ENCODE assay signal across 9 mouse cellular contexts in genomic region chr4:45965737-45966447, GRCm38 (mm10). TPM values are rescaled to one million over a fixed set of nuclear protein-coding genes. Genes with fewer than 3 reads are reported as not detected.
DNase-seq lines count a peak whose midpoint lies in the region; ATAC-seq and TF ChIP-seq lines count a peak whose summit lies in the region.
"Had no signal": no experiment of that assay in that cellular context is flagged by ENCODE, and none has a peak within 500 bp of the region (broad histone marks: within the 10 kb centered on the region; RNA-seq: fewer than 3 reads in every experiment).

No protein-coding gene starts in this region.

- peaks cover 0 to 20% of the 10 kb centered on the region in 2 experiments for H3K4me1 ChIP-seq in MEL (ENCODE audit: control insufficient read depth in 1 of 2, insufficient read depth in 2 of 2, low read length in 2 of 2)
- peaks cover 35% of the 10 kb centered on the region for H3K4me1 ChIP-seq in intestine, embryonic 16.5 days (ENCODE audit: control insufficient read depth, insufficient read depth, low read length)
- peaks cover 27% of the 10 kb centered on the region for H3K4me1 ChIP-seq in liver, embryonic 15.5 days (replicated peaks)
- 0 out of 2 replicates have a peak, but pooled peaks cover 8% of the 10 kb centered on the region for H3K4me1 ChIP-seq in hindbrain, embryonic 14.5 days (replicated peaks; ENCODE audit: control insufficient read depth, insufficient read depth, low read length)

- H3K27ac ChIP-seq in MEL (ENCODE audit: control insufficient read depth, low read depth, low read length): peak overlapping the region; percentile 34
- peak overlapping the region; percentile 79 for H3K27ac ChIP-seq in intestine, embryonic 16.5 days (ENCODE audit: low read length)
- peak overlapping the region; percentile 51; the same call in 1 of the 2 replicates for H3K27ac ChIP-seq in liver, embryonic 15.5 days (replicated peaks)
- H3K27ac ChIP-seq in hindbrain, embryonic 14.5 days: no peak overlapping the region
- H3K27ac ChIP-seq: neural tube, embryonic 13.5 days had no signal

- TF ChIP-seq RAD21 in MEL (IDR thresholded peaks at IDR 0.05; ENCODE audit: low read depth, low read length): no peak

- no peak for TF ChIP-seq CTCF in MEL (IDR thresholded peaks at IDR 0.05 in 2 of 3, conservative IDR thresholded peaks at IDR 0.05 in 1 of 3; ENCODE audit: control insufficient read depth in 1 of 3, insufficient read depth in 1 of 3, low read depth in 2 of 3, low read length in 3 of 3, poor library complexity in 1 of 3, severe bottlenecking in 1 of 3)

- WGBS in intestine, embryonic 16.5 days: 23% methylated on average over 13 of the region's 13 CpGs
- 28% methylated on average over 13 of the region's 13 CpGs for WGBS in liver, embryonic 15.5 days (ENCODE audit: insufficient replicate concordance)
- 58% methylated on average over 13 of the region's 13 CpGs for WGBS in hindbrain, embryonic 14.5 days

- no peaks in the 10 kb centered on the region for H3K9me3 ChIP-seq in MEL (replicated peaks; ENCODE audit: insufficient read depth, low read length)
- H3K9me3 ChIP-seq in intestine, embryonic 16.5 days (ENCODE audit: control insufficient read depth, low read length): no peaks in the 10 kb centered on the region
- H3K9me3 ChIP-seq in liver, embryonic 15.5 days (replicated peaks): no peaks in the 10 kb centered on the region
- H3K9me3 ChIP-seq in hindbrain, embryonic 14.5 days (ENCODE audit: control insufficient read depth, low read length): no peaks in the 10 kb centered on the region
- H3K9me3 ChIP-seq: neural tube, embryonic 13.5 days had no signal

- peak overlapping the region; percentile 43 to 45 for H3K4me3 ChIP-seq in MEL (ENCODE audit: control insufficient read depth in 1 of 2, insufficient read depth in 1 of 2, low read depth in 2 of 2, low read length in 2 of 2)
- H3K4me3 ChIP-seq in intestine, embryonic 16.5 days (ENCODE audit: low read length): no peak overlapping the region
- H3K4me3 ChIP-seq in liver, embryonic 15.5 days (replicated peaks): no peak overlapping the region
- H3K4me3 ChIP-seq in hindbrain, embryonic 14.5 days (replicated peaks; ENCODE audit: low read length): no peak overlapping the region
- H3K4me3 ChIP-seq: neural tube, embryonic 13.5 days had no signal

- DNase-seq in MEL (ENCODE audit: low read depth, low spot score): peak; percentile 85
- peak; percentile 21 for DNase-seq in forelimb bud, embryonic 11.5 days (ENCODE audit: low read depth, low spot score)
- DNase-seq in frontal cortex, postnatal 10 days (ENCODE audit: low spot score in 2 of 2): no peak
- DNase-seq in cerebellum, postnatal 14 days: no peak
- DNase-seq in ovary, postnatal 14 days (ENCODE audit: low spot score): no peak
- no peak for DNase-seq in hindbrain, embryonic 14.5 days (ENCODE audit: low spot score)

- TF ChIP-seq EP300 in MEL (IDR thresholded peaks at IDR 0.05; ENCODE audit: low read depth in 1 of 2, low read length in 2 of 2): peak in 1 of 2 experiments; percentile 54; a peak in 2 of 4 replicates

- peaks cover 0 to 13% of the 10 kb centered on the region in 2 experiments; a peak in 2 of 4 replicates for H3K36me3 ChIP-seq in MEL (ENCODE audit: control insufficient read depth in 1 of 2, insufficient read depth in 2 of 2, low read length in 2 of 2)
- no peaks in the 10 kb centered on the region for H3K36me3 ChIP-seq in intestine, embryonic 16.5 days (ENCODE audit: control insufficient read depth, insufficient read depth, low read length)
- H3K36me3 ChIP-seq in liver, embryonic 15.5 days (replicated peaks): no peaks in the 10 kb centered on the region
- no peaks in the 10 kb centered on the region for H3K36me3 ChIP-seq in hindbrain, embryonic 14.5 days (replicated peaks; ENCODE audit: control insufficient read depth, insufficient read depth)
- H3K36me3 ChIP-seq: neural tube, embryonic 13.5 days had no signal

- ATAC-seq in intestine, embryonic 16.5 days: peak; percentile 94
- peak; percentile 56 for ATAC-seq in liver, embryonic 15.5 days (ENCODE audit: insufficient read depth)
- ATAC-seq in hindbrain, embryonic 14.5 days (ENCODE audit: low FRiP score): no peak

- H3K9ac ChIP-seq in MEL (ENCODE audit: control insufficient read depth, low read depth, low read length, poor library complexity, severe bottlenecking): peak overlapping the region; percentile 55
- peak overlapping the region; percentile 6; the same call in 1 of the 2 replicates for H3K9ac ChIP-seq in intestine, embryonic 16.5 days (ENCODE audit: low read depth, low read length)
- H3K9ac ChIP-seq in liver, embryonic 15.5 days: no peak overlapping the region
- H3K9ac ChIP-seq in hindbrain, embryonic 14.5 days: no peak overlapping the region
- H3K9ac ChIP-seq: neural tube, embryonic 13.5 days had no signal

- TF ChIP-seq POLR2A in MEL (IDR thresholded peaks at IDR 0.05; ENCODE audit: control insufficient read depth in 1 of 2, insufficient read depth in 1 of 2, low read depth in 1 of 2, low read length in 2 of 2, poor library complexity in 1 of 2): no peak

- H3K4me2 ChIP-seq in intestine, embryonic 16.5 days (ENCODE audit: low read depth, low read length): peak overlapping the region; percentile 7
- H3K4me2 ChIP-seq in liver, embryonic 15.5 days: peak overlapping the region; percentile 5; the same call in 1 of the 2 replicates
- no peak overlapping the region for H3K4me2 ChIP-seq in hindbrain, embryonic 14.5 days (replicated peaks)
- H3K4me2 ChIP-seq: neural tube, embryonic 13.5 days had no signal

- peaks cover 1 to 2% of the 10 kb centered on the region in 2 experiments; a peak in 1 of 4 replicates for H3K27me3 ChIP-seq in MEL (ENCODE audit: control insufficient read depth in 1 of 2, insufficient read depth in 2 of 2, low read length in 2 of 2)
- H3K27me3 ChIP-seq in intestine, embryonic 16.5 days (replicated peaks; ENCODE audit: control insufficient read depth, insufficient read depth, low read length): no peaks in the 10 kb centered on the region
- H3K27me3 ChIP-seq in liver, embryonic 15.5 days: peaks cover 12% of the 10 kb centered on the region
- no peaks in the 10 kb centered on the region for H3K27me3 ChIP-seq in hindbrain, embryonic 14.5 days (ENCODE audit: control insufficient read depth, insufficient read depth, low read length)

- no peaks in the 10 kb centered on the region for H3K79me2 ChIP-seq in MEL (ENCODE audit: control insufficient read depth, insufficient read depth, low read length, poor library complexity)

TF ChIP-seq in MEL, 35 proteins besides CTCF, POLR2A, EP300 and RAD21:
- no peak for TF ChIP-seq POLR2AphosphoS5 (IDR thresholded peaks at IDR 0.05; ENCODE audit: borderline replicate concordance, low read depth, low read length)
- TF ChIP-seq RCOR1 (IDR thresholded peaks at IDR 0.05; ENCODE audit: low read depth, low read length): peak; percentile 49; the same call in 1 of the 2 replicates
- TF ChIP-seq TCF12 (IDR thresholded peaks at IDR 0.05; ENCODE audit: low read depth, low read length): no peak
- TF ChIP-seq ZKSCAN1 (IDR thresholded peaks at IDR 0.05; ENCODE audit: low read depth, low read length): no peak
- no peak for TF ChIP-seq MYB (IDR thresholded peaks at IDR 0.05; ENCODE audit: low read depth, low read length)
- TF ChIP-seq POLR2AphosphoS2 (IDR thresholded peaks at IDR 0.05; ENCODE audit: low read length): no peak
- TF ChIP-seq TBP (IDR thresholded peaks at IDR 0.05; ENCODE audit: low read depth, low read length): 0 out of 2 replicates have a peak, but pooled peaks have one; percentile 37
- no peak for TF ChIP-seq USF1 (IDR thresholded peaks at IDR 0.05; ENCODE audit: low read depth, low read length)
- no peak for TF ChIP-seq USF2 (IDR thresholded peaks at IDR 0.05; ENCODE audit: borderline replicate concordance in 1 of 2, insufficient read depth in 1 of 2, low read depth in 1 of 2, low read length in 2 of 2)
- TF ChIP-seq MXI1 (IDR thresholded peaks at IDR 0.05; ENCODE audit: low read depth, low read length): 0 out of 2 replicates have a peak, but pooled peaks have one; percentile 39
- 0 out of 2 replicates have a peak, but pooled peaks have one; percentile 10 for TF ChIP-seq MAX (IDR thresholded peaks at IDR 0.05; ENCODE audit: low read length)
- peak; percentile 80 for TF ChIP-seq NRF1 (IDR thresholded peaks at IDR 0.05; ENCODE audit: insufficient read depth, low read depth, low read length, poor library complexity, severe bottlenecking)
- TF ChIP-seq SMC3 (IDR thresholded peaks at IDR 0.05; ENCODE audit: low read depth, low read length): no peak

RNA-seq across cellular contexts. Expression of gene Tdrd7, which starts 0.8 kb away (rescaled TPM):
- 11.8 and 11.9 TPM in 2 replicates for total RNA-seq in MEL (2012; rRNA removed)
- polyA plus RNA-seq in MEL (2012; ENCODE audit: insufficient read depth in 1 of 2, insufficient read length in 2 of 2, low read depth in 1 of 2, low replicate concordance in 2 of 2, missing spikeins in 1 of 2): 1 to 10 TPM in 1 of 2 experiments, not detected in 1; 7.7 TPM
- 31.5 and 36.6 TPM in 2 replicates for polyA plus RNA-seq in intestine, embryonic 16.5 days (2015; fragmentation: Nextera tagmentation; extraction: Ambion mirVana)
- 10.0 and 10.6 TPM in 2 replicates for polyA plus RNA-seq in liver, embryonic 15.5 days (2015; fragmentation: Nextera tagmentation; extraction: Ambion mirVana)
- polyA plus RNA-seq in hindbrain, embryonic 14.5 days (2014; fragmentation: Nextera tagmentation; extraction: Ambion mirVana): 32.6 and 36.4 TPM in 2 replicates

Comparison
In these comparisons a context has a peak if more than half of its experiments do, and no peak if none do; other contexts are left out.
1. DNase-seq: peak in MEL (single experiment) and forelimb bud, embryonic 11.5 days (single experiment); none in frontal cortex, postnatal 10 days (0 of 2), cerebellum, postnatal 14 days (0 of 2), ovary, postnatal 14 days (single experiment) and hindbrain, embryonic 14.5 days (single experiment).
2. H3K4me3 ChIP-seq: peak in MEL (2 of 2); none in intestine, embryonic 16.5 days (single experiment), liver, embryonic 15.5 days (single experiment) and hindbrain, embryonic 14.5 days (single experiment).
3. H3K9ac ChIP-seq: peak in MEL (single experiment) and intestine, embryonic 16.5 days (single experiment); none in liver, embryonic 15.5 days (single experiment) and hindbrain, embryonic 14.5 days (single experiment).